ENCODE assay signal across 8 mouse cellular contexts in genomic region chr12:101975167-101975600, GRCm38 (mm10). TPM values are rescaled to one million over a fixed set of nuclear protein-coding genes. Genes with fewer than 3 reads are reported as not detected.
DNase-seq lines count a peak whose midpoint lies in the region; ATAC-seq and TF ChIP-seq lines count a peak whose summit lies in the region.

No protein-coding gene starts in this region.

- ATAC-seq in heart, embryonic 12.5 days (ENCODE audit: insufficient number of reproducible peaks, low FRiP score): peak; percentile 30
- ATAC-seq in embryonic facial prominence, embryonic 11.5 days (replicated peaks; ENCODE audit: insufficient number of reproducible peaks, low FRiP score, low TSS enrichment, low read depth): peak; percentile 57
- peak; percentile 30 for ATAC-seq in intestine, postnatal 0 days
- peak; percentile 76 for ATAC-seq in neural tube, embryonic 12.5 days (ENCODE audit: low FRiP score, low read depth)

- DNase-seq in heart, adult 18-20 months: no peak
- no peak for DNase-seq in embryonic facial prominence, embryonic 11.5 days (ENCODE audit: low spot score)
- no peak for DNase-seq in frontal cortex, postnatal 14 days (ENCODE audit: low spot score in 2 of 2)
- no peak for DNase-seq in layer of hippocampus, adult 18-20 months (ENCODE audit: low spot score in 2 of 2)

- peaks cover 82% of the 10 kb centered on the region for H3K79me3 ChIP-seq in C2C12 (ENCODE audit: low read depth)

- peak overlapping the region; percentile 78 for H3K4me2 ChIP-seq in heart, embryonic 12.5 days
- peak overlapping the region; percentile 49 for H3K4me2 ChIP-seq in embryonic facial prominence, embryonic 11.5 days (ENCODE audit: low read depth, low read length)
- H3K4me2 ChIP-seq in intestine, postnatal 0 days (replicated peaks; ENCODE audit: low read depth): peak overlapping the region; percentile 77
- H3K4me2 ChIP-seq in neural tube, embryonic 12.5 days (replicated peaks): peak overlapping the region; percentile 75

- no peaks in the 10 kb centered on the region for H3K27me3 ChIP-seq in heart, embryonic 12.5 days (replicated peaks)
- H3K27me3 ChIP-seq in C2C12 (ENCODE audit: control insufficient read depth, insufficient read depth, insufficient read length): no peaks in the 10 kb centered on the region
- H3K27me3 ChIP-seq in embryonic facial prominence, embryonic 11.5 days (ENCODE audit: control insufficient read depth, insufficient read depth, low read length): no peaks in the 10 kb centered on the region
- H3K27me3 ChIP-seq in intestine, postnatal 0 days (replicated peaks; ENCODE audit: control insufficient read depth, insufficient read depth, low read length): no peaks in the 10 kb centered on the region
- H3K27me3 ChIP-seq in neural tube, embryonic 12.5 days (replicated peaks): no peaks in the 10 kb centered on the region

- H3K79me2 ChIP-seq in C2C12 (ENCODE audit: control insufficient read depth, insufficient read depth): peaks cover 98% of the 10 kb centered on the region

- H3K36me3 ChIP-seq in heart, embryonic 12.5 days: peaks cover 16% of the 10 kb centered on the region; the same call in 1 of the 2 replicates
- peaks cover 23% of the 10 kb centered on the region for H3K36me3 ChIP-seq in C2C12 (ENCODE audit: control insufficient read depth, insufficient read depth)
- no peaks in the 10 kb centered on the region; the same call in 1 of the 2 replicates for H3K36me3 ChIP-seq in embryonic facial prominence, embryonic 11.5 days (replicated peaks; ENCODE audit: control insufficient read depth, insufficient read depth, low read depth, low read length)
- no peaks in the 10 kb centered on the region for H3K36me3 ChIP-seq in intestine, postnatal 0 days (ENCODE audit: control insufficient read depth, insufficient read depth)
- H3K36me3 ChIP-seq in neural tube, embryonic 12.5 days: 0 out of 2 replicates have a peak, but pooled peaks cover 2% of the 10 kb centered on the region

- peak overlapping the region; percentile 97 for H3ac ChIP-seq in C2C12 (ENCODE audit: control insufficient read depth, insufficient read length, low read depth)

- no peak for TF ChIP-seq CTCF in C2C12 (IDR thresholded peaks at IDR 0.05; ENCODE audit: control insufficient read depth, insufficient read depth, insufficient read length)
- TF ChIP-seq CTCF in intestine, postnatal 0 days (IDR thresholded peaks at IDR 0.05; ENCODE audit: low read depth): no peak

- peak overlapping the region; percentile 95 for H3K27ac ChIP-seq in heart, embryonic 12.5 days (ENCODE audit: poor library complexity, severe bottlenecking)
- H3K27ac ChIP-seq in embryonic facial prominence, embryonic 11.5 days (replicated peaks; ENCODE audit: low read depth, low read length): peak overlapping the region; percentile 75
- H3K27ac ChIP-seq in intestine, postnatal 0 days (ENCODE audit: low read depth, low read length): peak overlapping the region; percentile 91
- H3K27ac ChIP-seq in neural tube, embryonic 12.5 days: peak overlapping the region; percentile 74; the same call in 1 of the 2 replicates

- H3K4me1 ChIP-seq in heart, embryonic 12.5 days (replicated peaks): peaks cover 27% of the 10 kb centered on the region
- no peaks in the 10 kb centered on the region for H3K4me1 ChIP-seq in embryonic facial prominence, embryonic 11.5 days (ENCODE audit: control insufficient read depth, insufficient read depth, low read length)
- H3K4me1 ChIP-seq in intestine, postnatal 0 days (replicated peaks; ENCODE audit: control insufficient read depth, insufficient read depth, low read length): no peaks in the 10 kb centered on the region
- H3K4me1 ChIP-seq in neural tube, embryonic 12.5 days: peaks cover 20% of the 10 kb centered on the region

- no peaks in the 10 kb centered on the region for H3K9me3 ChIP-seq in heart, embryonic 12.5 days (replicated peaks)
- no peaks in the 10 kb centered on the region for H3K9me3 ChIP-seq in embryonic facial prominence, embryonic 11.5 days (replicated peaks; ENCODE audit: control insufficient read depth, low read length)
- no peaks in the 10 kb centered on the region for H3K9me3 ChIP-seq in intestine, postnatal 0 days (ENCODE audit: control insufficient read depth)
- H3K9me3 ChIP-seq in neural tube, embryonic 12.5 days: no peaks in the 10 kb centered on the region

- WGBS in heart, embryonic 12.5 days: under 1% methylated on average over 23 of the region's 23 CpGs
- under 1% methylated on average over 23 of the region's 23 CpGs for WGBS in embryonic facial prominence, embryonic 11.5 days
- WGBS in intestine, postnatal 0 days: 1% methylated on average over 23 of the region's 23 CpGs
- WGBS in neural tube, embryonic 12.5 days: under 1% methylated on average over 23 of the region's 23 CpGs

- H3K4me3 ChIP-seq in heart, embryonic 12.5 days: peak overlapping the region; percentile 98
- peak overlapping the region; percentile 85 for H3K4me3 ChIP-seq in C2C12 (ENCODE audit: insufficient read depth, poor library complexity, severe bottlenecking)
- peak overlapping the region; percentile 86 for H3K4me3 ChIP-seq in embryonic facial prominence, embryonic 11.5 days (ENCODE audit: low read depth, low read length)
- H3K4me3 ChIP-seq in intestine, postnatal 0 days (ENCODE audit: low read depth, low read length): peak overlapping the region; percentile 97
- H3K4me3 ChIP-seq in neural tube, embryonic 12.5 days: peak overlapping the region; percentile 90

- H3K9ac ChIP-seq in heart, embryonic 12.5 days: peak overlapping the region; percentile 97
- H3K9ac ChIP-seq in embryonic facial prominence, embryonic 11.5 days (replicated peaks; ENCODE audit: low read length): peak overlapping the region; percentile 92
- H3K9ac ChIP-seq in intestine, postnatal 0 days (ENCODE audit: low read depth, low read length): peak overlapping the region; percentile 95
- H3K9ac ChIP-seq in neural tube, embryonic 12.5 days: peak overlapping the region; percentile 89

TF ChIP-seq in C2C12, 6 proteins besides CTCF, POLR2A, EP300 and RAD21:
- TF ChIP-seq USF1 (IDR thresholded peaks at IDR 0.05; ENCODE audit: low read depth) (no peak), MYOD1 (IDR thresholded peaks at IDR 0.05; ENCODE audit: control insufficient read depth, insufficient read length, low read depth) (no peak), CEBPB (IDR thresholded peaks at IDR 0.05; ENCODE audit: low read depth) (no peak), FOSL1 (IDR thresholded peaks at IDR 0.05; ENCODE audit: insufficient read depth, low read length, poor library complexity, severe bottlenecking) (no peak), MYOG (IDR thresholded peaks at IDR 0.05; ENCODE audit: control insufficient read depth, extremely low read depth, insufficient read length) (no peak), MAX (IDR thresholded peaks at IDR 0.05) (no peak)

RNA-seq across cellular contexts. Expression of gene Cpsf2, which starts 0.6 kb away (rescaled TPM):
- 26.2 and 27.7 TPM in 2 replicates for polyA plus RNA-seq in heart, embryonic 12.5 days (2016; fragmentation: Nextera tagmentation; extraction: Ambion mirVana)
- 10 to 100 TPM; 12.5 to 12.7 TPM for total RNA-seq in heart, adult 18-20 months (2021)
- polyA plus RNA-seq in C2C12 (2012; fragmentation: generic; extraction: Trizol): 14.3 TPM
- polyA plus RNA-seq in embryonic facial prominence, embryonic 11.5 days (2014; fragmentation: Nextera tagmentation; extraction: Ambion mirVana): 42.5 and 46.5 TPM in 2 replicates
- 12.4 and 12.7 TPM in 2 replicates for polyA plus RNA-seq in intestine, postnatal 0 days (2015; fragmentation: Nextera tagmentation; extraction: Ambion mirVana)
- polyA plus RNA-seq in neural tube, embryonic 12.5 days (2016; fragmentation: Nextera tagmentation; extraction: Ambion mirVana): 34.3 and 36.8 TPM in 2 replicates
- 10 to 100 TPM; 25.8 to 26.0 TPM for total RNA-seq in layer of hippocampus, adult 18-20 months (2021)

RNA-seq across cellular contexts. Expression of gene Atxn3, which starts 17.1 kb away (rescaled TPM):
- polyA plus RNA-seq in heart, embryonic 12.5 days (2016; fragmentation: Nextera tagmentation; extraction: Ambion mirVana): 10.6 and 11.0 TPM in 2 replicates
- 1 to 10 TPM; 7.5 to 7.9 TPM for total RNA-seq in heart, adult 18-20 months (2021)
- polyA plus RNA-seq in C2C12 (2012; fragmentation: generic; extraction: Trizol): 2.0 TPM
- 13.1 and 14.1 TPM in 2 replicates for polyA plus RNA-seq in embryonic facial prominence, embryonic 11.5 days (2014; fragmentation: Nextera tagmentation; extraction: Ambion mirVana)
- polyA plus RNA-seq in intestine, postnatal 0 days (2015; fragmentation: Nextera tagmentation; extraction: Ambion mirVana): 11.7 and 12.9 TPM in 2 replicates
- 14.7 and 16.9 TPM in 2 replicates for polyA plus RNA-seq in neural tube, embryonic 12.5 days (2016; fragmentation: Nextera tagmentation; extraction: Ambion mirVana)
- total RNA-seq in layer of hippocampus, adult 18-20 months (2021): 10 to 100 TPM; 19.3 to 21.3 TPM
